ENCODE assay signal across 27 mouse cellular contexts in genomic region chr11:41010096-41010495, GRCm38 (mm10).
DNase-seq lines count a peak whose midpoint lies in the region; ATAC-seq and TF ChIP-seq lines count a peak whose summit lies in the region.
"Had no signal": no experiment of that assay in that cellular context is flagged by ENCODE, and none has a peak within 500 bp of the region (broad histone marks: within the 10 kb centered on the region; RNA-seq: fewer than 3 reads in every experiment).

No protein-coding gene starts in this region.

- H3K36me3 ChIP-seq in embryonic facial prominence, embryonic 14.5 days (ENCODE audit: control insufficient read depth, insufficient read depth, low read length) = no peaks in the 10 kb centered on the region
- no peaks in the 10 kb centered on the region for H3K36me3 ChIP-seq in embryonic facial prominence, embryonic 10.5 days (replicated peaks)
- H3K36me3 ChIP-seq in forebrain, embryonic 16.5 days (ENCODE audit: control insufficient read depth, insufficient read depth) = no peaks in the 10 kb centered on the region
- no peaks in the 10 kb centered on the region for H3K36me3 ChIP-seq in forebrain, postnatal 0 days (ENCODE audit: insufficient read depth)
- H3K36me3 ChIP-seq: embryonic facial prominence, embryonic 13.5 days; G1E; heart, embryonic 10.5 days; heart, embryonic 13.5 days had no signal

- peak; percentile 62 for DNase-seq in embryonic facial prominence, embryonic 14.5 days (ENCODE audit: low spot score)
- DNase-seq in embryonic facial prominence, embryonic 10.5 days (ENCODE audit: low spot score) = no peak
- DNase-seq in forebrain, postnatal 0 days = no peak
- DNase-seq in left cerebral cortex, postnatal 4 days = peak; percentile 15
- DNase-seq in left cerebral cortex, adult 11 months (ENCODE audit: low spot score) = no peak
- DNase-seq in brain, embryonic 14.5 days (ENCODE audit: low read depth) = peak; percentile 76
- DNase-seq in kidney, adult 9 months = no peak
- DNase-seq: adrenal gland, postnatal 10 days; adrenal gland, postnatal 36 days; B cell, adult 2 months; cerebellum, adult 11-12 months; cerebellum, adult 8-10 months; cerebellum, postnatal 25 days; gastrocnemius, postnatal 10 days; gastrocnemius, postnatal 36 days; heart, adult 2 months; heart, postnatal 14 days; heart, postnatal 4 days; kidney, adult 2 months had no signal

- no peak overlapping the region for H3K9ac ChIP-seq in embryonic facial prominence, embryonic 14.5 days (ENCODE audit: low read depth, low read length)
- H3K9ac ChIP-seq in forebrain, embryonic 16.5 days (replicated peaks; ENCODE audit: low read depth, low read length) = no peak overlapping the region
- no peak overlapping the region for H3K9ac ChIP-seq in forebrain, postnatal 0 days
- H3K9ac ChIP-seq: embryonic facial prominence, embryonic 13.5 days; heart, embryonic 13.5 days had no signal

- no peak for ATAC-seq in embryonic facial prominence, embryonic 14.5 days (ENCODE audit: low read depth)
- ATAC-seq in forebrain, embryonic 16.5 days = peak; percentile 79
- ATAC-seq in forebrain, postnatal 0 days = no peak
- ATAC-seq: intestine, postnatal 0 days; Patski had no signal

- intact Hi-C loops in left cerebral cortex, postnatal 4 days (cut with DNase I) = no loop called here

- H3K4me1 ChIP-seq in embryonic facial prominence, embryonic 14.5 days (ENCODE audit: control insufficient read depth, insufficient read depth, low read length) = no peaks in the 10 kb centered on the region
- no peaks in the 10 kb centered on the region for H3K4me1 ChIP-seq in embryonic facial prominence, embryonic 10.5 days
- no peaks in the 10 kb centered on the region; the same call in 1 of the 2 replicates for H3K4me1 ChIP-seq in forebrain, embryonic 16.5 days (replicated peaks; ENCODE audit: control insufficient read depth, insufficient read depth, low read length)
- no peaks in the 10 kb centered on the region for H3K4me1 ChIP-seq in forebrain, postnatal 0 days (ENCODE audit: insufficient read depth)
- H3K4me1 ChIP-seq: embryonic facial prominence, embryonic 13.5 days; heart, embryonic 10.5 days; heart, embryonic 13.5 days had no signal

- WGBS in embryonic facial prominence, embryonic 14.5 days = 63% methylated on average over 3 of the region's 3 CpGs
- 85% methylated on average over 3 of the region's 3 CpGs for WGBS in embryonic facial prominence, embryonic 10.5 days
- 21% methylated on average over 3 of the region's 3 CpGs for WGBS in forebrain, embryonic 16.5 days
- WGBS in forebrain, postnatal 0 days = 21% methylated on average over 3 of the region's 3 CpGs

- TF ChIP-seq POLR2A in brain, embryonic 14.5 days (IDR thresholded peaks at IDR 0.05; ENCODE audit: borderline replicate concordance, extremely low read depth, insufficient read depth, insufficient read length, poor library complexity, severe bottlenecking) = no peak

- H3K4me3 ChIP-seq in embryonic facial prominence, embryonic 14.5 days (ENCODE audit: low read depth, low read length) = no peak overlapping the region
- H3K4me3 ChIP-seq in embryonic facial prominence, embryonic 10.5 days = no peak overlapping the region
- H3K4me3 ChIP-seq in forebrain, embryonic 16.5 days (replicated peaks; ENCODE audit: low read length) = no peak overlapping the region
- H3K4me3 ChIP-seq in forebrain, postnatal 0 days (ENCODE audit: low read depth, low read length) = no peak overlapping the region
- H3K4me3 ChIP-seq: embryonic facial prominence, embryonic 13.5 days; heart, adult 2 months; heart, embryonic 10.5 days; heart, embryonic 13.5 days had no signal

- no peaks in the 10 kb centered on the region for H3K9me3 ChIP-seq in embryonic facial prominence, embryonic 14.5 days (ENCODE audit: control insufficient read depth, low read length)
- H3K9me3 ChIP-seq in embryonic facial prominence, embryonic 10.5 days = no peaks in the 10 kb centered on the region
- H3K9me3 ChIP-seq in forebrain, embryonic 16.5 days (ENCODE audit: control insufficient read depth, low read length) = no peaks in the 10 kb centered on the region
- no peaks in the 10 kb centered on the region for H3K9me3 ChIP-seq in forebrain, postnatal 0 days (ENCODE audit: low read length)
- H3K9me3 ChIP-seq: embryonic facial prominence, embryonic 13.5 days; G1E had no signal

- no peak overlapping the region for H3K27ac ChIP-seq in embryonic facial prominence, embryonic 14.5 days (replicated peaks; ENCODE audit: low read depth, low read length)
- H3K27ac ChIP-seq in embryonic facial prominence, embryonic 10.5 days (replicated peaks) = no peak overlapping the region
- no peak overlapping the region for H3K27ac ChIP-seq in forebrain, embryonic 16.5 days (ENCODE audit: low read length)
- H3K27ac ChIP-seq in forebrain, postnatal 0 days (ENCODE audit: low read depth, low read length) = no peak overlapping the region
- H3K27ac ChIP-seq: embryonic facial prominence, embryonic 13.5 days; heart, adult 2 months; heart, embryonic 10.5 days; heart, embryonic 13.5 days had no signal

- no peak for TF ChIP-seq CTCF in forebrain, postnatal 0 days (IDR thresholded peaks at IDR 0.05; ENCODE audit: low read depth)
- no peak for TF ChIP-seq CTCF in brain, embryonic 14.5 days (IDR thresholded peaks at IDR 0.05; ENCODE audit: borderline replicate concordance, extremely low read depth, insufficient read depth, insufficient read length)

- no peaks in the 10 kb centered on the region for H3K27me3 ChIP-seq in embryonic facial prominence, embryonic 14.5 days (replicated peaks; ENCODE audit: control insufficient read depth, insufficient read depth, low read length)
- no peaks in the 10 kb centered on the region for H3K27me3 ChIP-seq in embryonic facial prominence, embryonic 10.5 days (replicated peaks; ENCODE audit: low read depth, poor library complexity, severe bottlenecking)
- H3K27me3 ChIP-seq in forebrain, embryonic 16.5 days (replicated peaks; ENCODE audit: control insufficient read depth, insufficient read depth, low read length) = no peaks in the 10 kb centered on the region
- no peaks in the 10 kb centered on the region for H3K27me3 ChIP-seq in forebrain, postnatal 0 days (ENCODE audit: insufficient read depth, low read length)
- H3K27me3 ChIP-seq: CH12.LX; embryonic facial prominence, embryonic 13.5 days; heart, embryonic 13.5 days had no signal

- H3K4me2 ChIP-seq in embryonic facial prominence, embryonic 14.5 days (ENCODE audit: low read depth, low read length) = no peak overlapping the region
- H3K4me2 ChIP-seq in forebrain, embryonic 16.5 days (ENCODE audit: low read length) = no peak overlapping the region
- H3K4me2 ChIP-seq in forebrain, postnatal 0 days (ENCODE audit: low read depth) = no peak overlapping the region
- H3K4me2 ChIP-seq: embryonic facial prominence, embryonic 13.5 days; heart, embryonic 13.5 days had no signal

Comparison
In these comparisons a context has a peak if more than half of its experiments do, and no peak if none do; other contexts are left out.
1. DNase-seq: peak in embryonic facial prominence, embryonic 14.5 days (single experiment), left cerebral cortex, postnatal 4 days (single experiment) and brain, embryonic 14.5 days (single experiment); none in embryonic facial prominence, embryonic 10.5 days (single experiment), forebrain, postnatal 0 days (single experiment), left cerebral cortex, adult 11 months (single experiment) and kidney, adult 9 months (single experiment).